Mouse (Mus musculus) left cerebral cortex, adult 8-10 months (tissue): ENCODE data around the gene F2. TPM values are rescaled to one million over a fixed set of nuclear protein-coding genes. Genes with fewer than 3 reads are reported as not detected.

ENCODE experiments used
- total RNA-seq, 4 experiments: library from RNA; stranded (reverse); gene quantifications; 2 replicates each; pipeline ENCODE4 v1.2.4; 2022

The F2 gene
- total RNA-seq, 4 experiments from 2014 or later: 0.23 to 0.42 TPM; not detected in 2

Other genes starting within 250 kb of the F2 start
- gene 1110051M20Rik, start 191.7 kb downstream of the F2 start, total RNA-seq: 100 to 1,000 TPM in 3 of 4 experiments, 10 to 100 TPM in 1; 99.4 to 118 (median 105) TPM
- gene Lrp4, start 178.9 kb downstream of the F2 start, total RNA-seq: 10 to 100 TPM; 25.2 to 34.7 (median 28.3) TPM
- 100 to 1,000 TPM; 116 to 144 (median 129) TPM for gene Ckap5, start 109.7 kb downstream of the F2 start, total RNA-seq
- gene Zfp408, start 13.4 kb upstream of the F2 start, total RNA-seq: 10 to 100 TPM; 11.6 to 14.5 (median 13.7) TPM
- gene Arhgap1, start 13.4 kb upstream of the F2 start, total RNA-seq: 10 to 100 TPM; 60.8 to 82.1 (median 74.6) TPM
- gene Atg13, start 74.2 kb upstream of the F2 start, total RNA-seq: 10 to 100 TPM; 76.1 to 90.9 (median 83.8) TPM
- 1 to 10 TPM; 6.8 to 8.6 (median 7.5) TPM for gene Harbi1, start 74.4 kb upstream of the F2 start, total RNA-seq
- gene Ambra1, start 93.7 kb upstream of the F2 start, total RNA-seq: 10 to 100 TPM; 54.8 to 55.6 (median 55.1) TPM